Mouse (Mus musculus) E14TG2a.4 (cell line): Measurements from ENCODE around the gene Gtf2a1l.

ENCODE experiments used
- CTCF ChIP-seq: conservative IDR thresholded peaks from 2 replicates; pipeline ENCODE4 v1.5.1; 2014; ENCODE audit warnings: low read length
- NANOG ChIP-seq: IDR thresholded peaks from 2 replicates; pipeline ENCODE4 v1.6.1; 2014; ENCODE audit warnings: borderline replicate concordance, low read length, mixed read lengths
- POU5F1 ChIP-seq: IDR thresholded peaks from 2 replicates; pipeline ENCODE4 v1.6.1; 2014; ENCODE audit warnings: low read length, borderline replicate concordance

DNA sequence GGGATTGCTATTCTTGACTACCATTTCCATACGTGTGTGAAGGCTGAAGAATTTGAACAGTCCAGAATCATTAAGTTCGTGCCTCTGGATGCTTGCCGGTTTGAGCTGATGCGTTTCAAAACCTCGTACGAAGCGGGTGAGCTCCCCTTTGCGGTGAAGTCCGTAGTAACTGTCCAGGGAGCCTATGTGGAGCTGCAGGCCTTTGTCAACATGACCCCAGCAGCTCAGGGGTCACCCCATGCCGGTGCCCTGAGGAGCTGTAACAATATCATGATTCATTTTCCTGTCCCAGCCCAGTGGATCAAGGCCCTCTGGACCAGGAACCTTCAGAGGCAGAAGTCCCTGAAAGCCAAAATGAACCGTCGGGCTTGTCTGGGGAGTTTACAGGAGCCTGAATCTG is 31.9 kb upstream of the Gtf2a1l start:
- no peak for TF ChIP-seq CTCF
- no peak for TF ChIP-seq NANOG
- no peak for TF ChIP-seq POU5F1
